Mouse (Mus musculus) kidney, postnatal 14 days (tissue): Measurements from ENCODE around the gene Car12.
"Not testable (repeated sequence)": the region's sequence is repeated elsewhere in the genome, so short reads cannot be mapped to it uniquely, and the experiment has no call there.

Experiments
- DNase-seq: peaks from one replicate; pipeline ENCODE4 v3.0.0; 2022; ENCODE audit warnings: mixed read lengths

Car12 gene

DNA sequence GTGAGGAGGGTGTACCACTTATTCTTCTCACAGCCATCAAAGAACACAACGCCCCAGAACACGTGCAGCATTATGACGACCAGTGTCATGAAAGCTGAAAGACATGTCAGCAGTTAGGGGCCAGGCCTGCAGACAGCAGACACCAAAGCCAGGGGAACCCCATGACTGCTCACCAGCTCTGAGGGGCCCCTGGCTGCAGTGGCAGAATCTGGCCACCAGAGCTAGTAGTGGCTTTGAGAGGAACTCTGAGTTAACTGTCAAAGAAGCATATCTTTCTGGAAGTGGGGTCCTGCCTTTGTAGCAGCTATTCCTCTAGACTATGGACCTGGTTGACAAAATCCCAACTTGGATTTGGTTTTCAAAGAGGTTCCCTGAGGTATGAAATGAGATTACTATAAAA is 71.1 kb downstream of the Car12 start:
- DNase-seq = not testable (repeated sequence)

GRCm38 (mm10) chr9:66787821-66788220 is 74.3 kb downstream of the Car12 start:
- peak; percentile 50 for DNase-seq

DNA sequence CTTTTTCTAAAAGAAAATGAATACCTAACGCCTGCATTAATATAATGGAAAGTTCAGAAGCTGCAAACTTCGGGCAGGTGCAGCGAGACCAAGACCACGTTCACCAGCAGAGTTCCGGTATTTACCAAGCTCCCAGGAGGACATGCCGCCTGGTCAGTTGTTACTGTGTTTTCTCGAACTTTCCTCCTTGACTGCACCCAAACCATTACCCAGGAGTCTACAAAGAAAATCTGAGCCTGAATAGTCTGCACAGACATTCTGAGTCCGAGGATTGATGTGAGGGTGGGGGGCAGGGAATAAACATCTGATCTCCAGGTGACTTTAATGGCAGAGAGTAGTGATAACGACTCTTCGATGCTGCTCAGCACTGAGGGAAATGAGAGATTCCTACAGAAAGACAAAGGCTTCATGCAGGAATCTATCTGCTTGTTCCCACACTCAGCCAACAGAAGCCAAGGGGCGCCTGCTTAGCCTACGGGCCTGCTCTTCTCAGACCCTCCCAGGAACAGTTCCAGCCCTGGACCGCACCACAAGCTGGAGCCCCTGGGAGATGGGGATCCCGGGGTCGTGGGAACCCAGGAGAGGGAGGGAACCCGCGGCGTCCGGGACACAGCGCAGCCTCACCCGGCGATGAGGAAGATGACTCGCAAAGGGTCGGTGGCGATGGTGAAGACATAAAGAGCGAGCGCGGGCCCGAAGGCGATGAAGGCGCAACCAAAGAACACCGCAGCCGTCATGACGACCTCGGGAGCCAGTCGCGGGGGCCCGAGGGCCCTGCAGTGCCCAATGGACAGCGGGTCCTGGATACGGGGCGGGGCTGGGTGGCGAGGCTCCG is 81.4 kb downstream of the Car12 start:
- DNase-seq = no peak

DNA sequence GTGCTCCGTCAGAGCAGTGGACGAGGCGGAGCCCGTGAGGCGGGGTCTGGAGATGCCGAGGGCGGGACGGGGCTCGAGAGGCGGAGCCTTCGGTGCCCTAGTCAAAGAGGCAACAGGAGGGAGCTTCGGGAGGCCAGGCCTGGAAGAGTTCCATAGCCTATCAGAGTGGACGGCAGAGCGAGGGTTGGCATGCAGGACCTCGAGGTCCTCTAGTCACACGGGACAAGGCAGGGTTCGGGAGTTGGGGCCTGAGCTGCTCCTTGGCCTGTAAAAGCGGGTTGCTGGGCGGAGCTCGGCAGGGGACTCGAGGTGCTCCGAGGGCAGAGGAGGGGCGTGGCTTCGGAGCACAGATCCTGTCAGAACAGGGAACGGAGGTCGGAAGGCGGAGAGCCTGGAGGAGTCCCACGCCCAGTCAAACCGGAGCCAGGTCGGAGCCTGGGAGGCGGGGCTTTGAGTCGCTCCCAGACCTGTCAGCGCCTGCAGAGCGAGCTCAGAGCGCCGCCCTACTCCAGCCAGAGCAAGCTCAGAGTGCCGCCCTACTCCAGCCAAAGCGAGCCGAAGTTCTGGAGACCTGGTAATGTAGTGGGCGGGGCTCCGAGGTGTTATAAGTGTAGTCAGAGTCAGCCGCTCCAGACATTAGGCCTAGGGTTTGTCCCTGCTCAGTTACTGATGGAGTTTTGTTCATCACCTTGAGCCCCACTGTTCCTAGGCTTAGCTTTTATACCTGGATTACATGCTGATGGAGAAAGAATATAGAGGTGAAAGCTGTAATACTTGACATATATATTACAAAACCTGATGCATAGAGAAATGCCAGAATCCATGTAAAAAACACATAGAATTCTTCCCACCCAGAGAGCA is 82.2 kb downstream of the Car12 start, which contains the start of gene Aph1b:
Aph1b (minus strand) TSS at position 27 of the 861 bp plus-strand sequence.
- DNase-seq = peak; percentile 98

DNA sequence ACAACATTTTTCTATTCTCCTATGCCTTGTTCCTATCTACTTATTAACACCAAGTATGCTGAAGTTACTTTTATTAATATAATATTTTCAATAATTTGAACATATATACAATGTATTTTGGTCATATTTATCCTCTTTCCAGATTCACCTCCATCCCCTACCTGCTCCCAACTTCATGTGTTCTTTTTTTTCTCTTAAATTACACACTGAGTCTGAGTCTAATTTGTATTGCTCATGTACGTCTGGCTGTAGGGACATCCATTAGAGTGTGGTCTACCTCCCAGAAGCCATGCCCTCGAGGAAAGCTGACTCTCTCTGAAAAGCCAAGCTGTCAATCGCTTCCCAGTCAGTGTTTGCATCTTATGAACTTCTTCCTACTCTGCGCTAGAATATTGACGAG is 83.3 kb downstream of the Car12 start, which contains the start of gene Gm10647:
Gm10647 (plus strand) TSS at position 301 of the 400 bp plus-strand sequence.
- DNase-seq = no peak

DNA sequence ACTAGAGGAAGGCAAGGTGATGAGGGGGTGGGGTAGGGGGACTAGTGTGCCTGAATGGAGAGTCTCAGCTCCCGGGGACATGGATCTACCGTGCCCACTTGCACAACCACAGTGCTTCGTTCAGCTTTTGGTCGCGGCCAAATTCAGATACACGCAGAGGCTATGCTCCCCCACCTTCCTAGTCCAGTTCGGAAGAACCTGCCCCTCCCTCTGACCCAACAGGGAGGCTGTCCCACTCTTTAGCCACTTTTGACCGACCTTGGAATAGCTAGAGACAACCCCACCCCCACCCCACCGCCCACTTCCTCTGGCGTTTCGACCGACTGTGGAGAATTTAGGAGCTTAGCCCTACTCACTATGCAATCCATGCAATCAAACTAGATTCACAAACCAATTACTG is 88.5 kb downstream of the Car12 start:
- DNase-seq = no peak

DNA sequence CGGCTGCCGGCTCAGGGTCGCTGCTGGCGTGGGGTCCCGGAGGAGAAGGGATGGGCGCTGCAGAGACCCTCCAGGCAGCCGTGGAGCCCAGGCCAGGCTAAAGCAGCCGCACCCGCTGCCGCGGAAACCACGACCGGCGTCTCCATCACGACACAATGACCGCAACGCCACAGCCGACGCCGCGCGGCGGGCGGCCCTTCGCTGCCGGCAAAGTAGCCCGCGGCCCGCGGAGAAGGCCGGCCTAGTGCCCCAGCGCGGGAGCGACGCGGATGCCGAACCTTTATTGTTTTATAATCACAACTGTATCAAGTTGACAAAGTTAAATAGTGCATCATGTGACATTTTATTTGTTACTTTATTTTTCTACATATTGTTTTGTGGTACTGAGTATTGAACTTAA is 92.5 kb downstream of the Car12 start:
- not testable (repeated sequence) for DNase-seq

DNA sequence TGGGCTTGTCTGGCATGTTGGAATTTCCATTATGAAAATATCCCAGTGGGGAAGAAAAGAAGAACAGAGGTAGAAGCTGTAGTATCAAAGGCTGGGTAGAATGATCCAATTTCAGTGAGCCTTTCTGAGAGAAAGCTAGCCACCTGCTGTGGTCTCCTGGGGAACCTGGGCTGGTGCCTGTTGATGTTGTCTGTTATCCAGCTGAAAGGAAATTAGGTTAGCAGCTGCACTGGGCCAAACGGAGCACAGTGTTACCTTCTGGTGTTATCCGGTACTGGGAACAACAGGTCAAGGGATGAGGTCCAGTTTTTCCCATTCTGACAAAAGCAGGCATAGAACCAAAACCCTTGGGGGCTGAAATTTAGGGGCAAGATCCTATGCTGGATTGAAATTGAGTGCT is 99.9 kb downstream of the Car12 start:
- no peak for DNase-seq
